Comparison of ENCODE assay signal across 7 mouse cellular contexts in genomic region chr9:44178389-44178788, GRCm38 (mm10). TPM values are rescaled to one million over a fixed set of nuclear protein-coding genes. Genes with fewer than 3 reads are reported as not detected.
A peak's percentile ranks its signal among the peaks of the same experiment; 100 is the strongest.
DNase-seq lines count a peak whose midpoint lies in the region; ATAC-seq and TF ChIP-seq lines count a peak whose summit lies in the region.

No protein-coding gene starts in this region.

- 83% methylated on average over 14 of the region's 14 CpGs for WGBS in intestine, postnatal 0 days
- 86% methylated on average over 14 of the region's 14 CpGs for WGBS in intestine, embryonic 16.5 days
- WGBS in bone marrow, adult 2 months: 85% methylated on average over 14 of the region's 14 CpGs
- 90% methylated on average over 14 of the region's 14 CpGs for WGBS in forebrain, embryonic 16.5 days

- no peak overlapping the region for H3K27ac ChIP-seq in intestine, postnatal 0 days (ENCODE audit: low read depth, low read length)
- no peak overlapping the region for H3K27ac ChIP-seq in intestine, embryonic 16.5 days (ENCODE audit: low read length)
- peak overlapping the region; percentile 74 for H3K27ac ChIP-seq in ES-Bruce4 (ENCODE audit: insufficient read depth, low read length)
- H3K27ac ChIP-seq in bone marrow, adult 2 months (ENCODE audit: control insufficient read depth, insufficient read depth, low read depth, low read length, poor library complexity): no peak overlapping the region
- no peak overlapping the region for H3K27ac ChIP-seq in forebrain, embryonic 16.5 days (ENCODE audit: low read length)

- no peaks in the 10 kb centered on the region for H3K27me3 ChIP-seq in intestine, postnatal 0 days (replicated peaks; ENCODE audit: control insufficient read depth, insufficient read depth, low read length)
- H3K27me3 ChIP-seq in intestine, embryonic 16.5 days (replicated peaks; ENCODE audit: control insufficient read depth, insufficient read depth, low read length): no peaks in the 10 kb centered on the region
- H3K27me3 ChIP-seq in ES-Bruce4 (ENCODE audit: control insufficient read depth, insufficient read depth, low read length, poor library complexity, severe bottlenecking): no peaks in the 10 kb centered on the region
- no peaks in the 10 kb centered on the region for H3K27me3 ChIP-seq in forebrain, embryonic 16.5 days (replicated peaks; ENCODE audit: control insufficient read depth, insufficient read depth, low read length)

- TF ChIP-seq CTCF in intestine, postnatal 0 days (IDR thresholded peaks at IDR 0.05; ENCODE audit: low read depth): peak; percentile 65
- TF ChIP-seq CTCF in ES-Bruce4 (IDR thresholded peaks at IDR 0.05; ENCODE audit: low read depth, low read length): peak; percentile 64
- peak; percentile 43 for TF ChIP-seq CTCF in bone marrow, adult 2 months (IDR thresholded peaks at IDR 0.05; ENCODE audit: control insufficient read depth, insufficient read depth, low read length)

- H3K4me2 ChIP-seq in intestine, postnatal 0 days (replicated peaks; ENCODE audit: low read depth): no peak overlapping the region
- no peak overlapping the region for H3K4me2 ChIP-seq in intestine, embryonic 16.5 days (ENCODE audit: low read depth, low read length)
- H3K4me2 ChIP-seq in forebrain, embryonic 16.5 days (ENCODE audit: low read length): no peak overlapping the region

- no peaks in the 10 kb centered on the region; the same call in 1 of the 2 replicates for H3K36me3 ChIP-seq in intestine, postnatal 0 days (ENCODE audit: control insufficient read depth, insufficient read depth)
- 0 out of 2 replicates have a peak, but pooled peaks cover 2% of the 10 kb centered on the region for H3K36me3 ChIP-seq in intestine, embryonic 16.5 days (ENCODE audit: control insufficient read depth, insufficient read depth, low read length)
- no peaks in the 10 kb centered on the region for H3K36me3 ChIP-seq in ES-Bruce4 (ENCODE audit: control insufficient read depth, insufficient read depth, low read length, poor library complexity, severe bottlenecking)
- H3K36me3 ChIP-seq in forebrain, embryonic 16.5 days (ENCODE audit: control insufficient read depth, insufficient read depth): no peaks in the 10 kb centered on the region

- H3K9me3 ChIP-seq in intestine, postnatal 0 days (ENCODE audit: control insufficient read depth): no peaks in the 10 kb centered on the region
- no peaks in the 10 kb centered on the region for H3K9me3 ChIP-seq in intestine, embryonic 16.5 days (ENCODE audit: control insufficient read depth, low read length)
- H3K9me3 ChIP-seq in ES-Bruce4 (replicated peaks; ENCODE audit: control insufficient read depth, insufficient read depth, low read length, poor library complexity, severe bottlenecking): no peaks in the 10 kb centered on the region
- no peaks in the 10 kb centered on the region for H3K9me3 ChIP-seq in forebrain, embryonic 16.5 days (ENCODE audit: control insufficient read depth, low read length)

- no peak overlapping the region for H3K9ac ChIP-seq in intestine, postnatal 0 days (ENCODE audit: low read depth, low read length)
- H3K9ac ChIP-seq in intestine, embryonic 16.5 days (ENCODE audit: low read depth, low read length): no peak overlapping the region
- peak overlapping the region; percentile 78 for H3K9ac ChIP-seq in ES-Bruce4 (ENCODE audit: low read depth, poor library complexity, severe bottlenecking)
- H3K9ac ChIP-seq in forebrain, embryonic 16.5 days (replicated peaks; ENCODE audit: low read depth, low read length): no peak overlapping the region

- peak; percentile 24 to 49 for DNase-seq in kidney, postnatal 4 days
- DNase-seq in thymus, postnatal 14 days: peak; percentile 61

- peak; percentile 37 for TF ChIP-seq POLR2A in ES-Bruce4 (IDR thresholded peaks at IDR 0.05; ENCODE audit: insufficient read depth, low read length)
- TF ChIP-seq POLR2A in bone marrow, adult 2 months (IDR thresholded peaks at IDR 0.05; ENCODE audit: borderline replicate concordance, control insufficient read depth, low read depth, low read length): no peak

- TF ChIP-seq EP300 in ES-Bruce4 (IDR thresholded peaks at IDR 0.05; ENCODE audit: insufficient read depth, low read depth, low read length): no peak

- H3K4me1 ChIP-seq in intestine, postnatal 0 days (replicated peaks; ENCODE audit: control insufficient read depth, insufficient read depth, low read length): no peaks in the 10 kb centered on the region; the same call in 1 of the 2 replicates
- peaks cover 19% of the 10 kb centered on the region for H3K4me1 ChIP-seq in intestine, embryonic 16.5 days (ENCODE audit: control insufficient read depth, insufficient read depth, low read length)
- H3K4me1 ChIP-seq in ES-Bruce4 (ENCODE audit: control insufficient read depth, insufficient read depth, low read length): no peaks in the 10 kb centered on the region
- peaks cover 2% of the 10 kb centered on the region; the same call in 1 of the 2 replicates for H3K4me1 ChIP-seq in bone marrow, adult 2 months (ENCODE audit: control insufficient read depth, insufficient read depth, low read length)
- no peaks in the 10 kb centered on the region for H3K4me1 ChIP-seq in forebrain, embryonic 16.5 days (replicated peaks; ENCODE audit: control insufficient read depth, insufficient read depth, low read length)

- no peak overlapping the region for H3K4me3 ChIP-seq in intestine, postnatal 0 days (ENCODE audit: low read depth, low read length)
- no peak overlapping the region for H3K4me3 ChIP-seq in intestine, embryonic 16.5 days (ENCODE audit: low read length)
- peak overlapping the region; percentile 81 for H3K4me3 ChIP-seq in ES-Bruce4 (ENCODE audit: low read depth, low read length)
- H3K4me3 ChIP-seq in bone marrow, adult 2 months (replicated peaks; ENCODE audit: control insufficient read depth, low read depth, low read length): peak overlapping the region; percentile 11
- H3K4me3 ChIP-seq in forebrain, embryonic 16.5 days (replicated peaks; ENCODE audit: low read length): no peak overlapping the region

- no peak for ATAC-seq in intestine, postnatal 0 days
- ATAC-seq in intestine, embryonic 16.5 days: no peak
- no peak for ATAC-seq in forebrain, embryonic 16.5 days

RNA-seq across cellular contexts. Expression of gene Mcam, which starts 44.1 kb away (rescaled TPM):
- 31.5 and 34.0 TPM in 2 replicates for polyA plus RNA-seq in intestine, postnatal 0 days (2015; fragmentation: Nextera tagmentation; extraction: Ambion mirVana)
- 42.9 and 45.1 TPM in 2 replicates for polyA plus RNA-seq in intestine, embryonic 16.5 days (2015; fragmentation: Nextera tagmentation; extraction: Ambion mirVana)
- 57.6 and 58.0 TPM in 2 replicates for polyA plus RNA-seq in ES-Bruce4 (2011; ENCODE audit: insufficient read depth, insufficient read length, low read depth, missing spikeins)
- polyA plus RNA-seq in bone marrow, adult 2 months (2011; ENCODE audit: insufficient read depth, insufficient read length, low replicate concordance, missing spikeins): 3.5 and 6.3 TPM in 2 replicates
- polyA plus RNA-seq in forebrain, embryonic 16.5 days (2015; fragmentation: Nextera tagmentation; extraction: Ambion mirVana): 12.9 and 15.0 TPM in 2 replicates

RNA-seq across cellular contexts. Expression of gene Cbl, which starts 55.5 kb away (rescaled TPM):
- polyA plus RNA-seq in intestine, postnatal 0 days (2015; fragmentation: Nextera tagmentation; extraction: Ambion mirVana): 5.8 and 6.7 TPM in 2 replicates
- polyA plus RNA-seq in intestine, embryonic 16.5 days (2015; fragmentation: Nextera tagmentation; extraction: Ambion mirVana): 10.9 and 11.2 TPM in 2 replicates
- 58.8 and 62.0 TPM in 2 replicates for polyA plus RNA-seq in ES-Bruce4 (2011; ENCODE audit: insufficient read depth, insufficient read length, low read depth, missing spikeins)
- 24.3 and 50.5 TPM in 2 replicates for polyA plus RNA-seq in bone marrow, adult 2 months (2011; ENCODE audit: insufficient read depth, insufficient read length, low replicate concordance, missing spikeins)
- 26.3 and 27.1 TPM in 2 replicates for polyA plus RNA-seq in forebrain, embryonic 16.5 days (2015; fragmentation: Nextera tagmentation; extraction: Ambion mirVana)

Comparison
In these comparisons a context has a peak if more than half of its experiments do, and no peak if none do; other contexts are left out.
1. H3K4me3 ChIP-seq: peak in ES-Bruce4 (single experiment) and bone marrow, adult 2 months (single experiment); none in intestine, postnatal 0 days (single experiment), intestine, embryonic 16.5 days (single experiment) and forebrain, embryonic 16.5 days (single experiment).
2. Peak in every context shown above with its lines, with median percentiles within 50 percentile points of each other: CTCF ChIP-seq.